Mouse (Mus musculus) left cerebral cortex, adult 9 months (tissue): ENCODE data around the gene Osbpl6.
A peak's percentile ranks its signal among the peaks of the same experiment; 100 is the strongest.

Experiments
- DNase-seq, 2 experiments: peaks; one replicate each; pipeline ENCODE4 v3.0.0; 2022; ENCODE audit warnings: low spot score in 2 of 2

The Osbpl6 gene

DNA sequence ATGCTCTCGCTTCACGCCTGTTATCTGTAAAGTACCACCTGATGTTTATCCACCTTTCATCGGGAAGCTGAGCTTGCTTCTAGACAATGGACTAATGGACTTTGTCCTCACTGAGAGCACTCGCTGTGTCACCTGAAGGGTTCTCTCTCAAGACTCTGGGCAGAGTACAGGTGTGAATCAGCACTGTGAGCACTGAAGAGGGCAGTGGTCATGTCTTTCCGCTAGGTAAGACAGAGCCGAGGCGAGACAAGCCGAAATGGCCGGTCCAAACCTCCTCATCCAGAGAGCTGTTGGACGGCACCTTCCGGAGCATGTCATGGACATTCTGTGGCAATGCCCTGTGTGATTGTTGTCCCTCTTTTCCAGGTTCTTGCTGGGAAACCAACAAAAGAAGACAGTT is 92.6 kb downstream of the Osbpl6 start:
- DNase-seq = no peak

DNA sequence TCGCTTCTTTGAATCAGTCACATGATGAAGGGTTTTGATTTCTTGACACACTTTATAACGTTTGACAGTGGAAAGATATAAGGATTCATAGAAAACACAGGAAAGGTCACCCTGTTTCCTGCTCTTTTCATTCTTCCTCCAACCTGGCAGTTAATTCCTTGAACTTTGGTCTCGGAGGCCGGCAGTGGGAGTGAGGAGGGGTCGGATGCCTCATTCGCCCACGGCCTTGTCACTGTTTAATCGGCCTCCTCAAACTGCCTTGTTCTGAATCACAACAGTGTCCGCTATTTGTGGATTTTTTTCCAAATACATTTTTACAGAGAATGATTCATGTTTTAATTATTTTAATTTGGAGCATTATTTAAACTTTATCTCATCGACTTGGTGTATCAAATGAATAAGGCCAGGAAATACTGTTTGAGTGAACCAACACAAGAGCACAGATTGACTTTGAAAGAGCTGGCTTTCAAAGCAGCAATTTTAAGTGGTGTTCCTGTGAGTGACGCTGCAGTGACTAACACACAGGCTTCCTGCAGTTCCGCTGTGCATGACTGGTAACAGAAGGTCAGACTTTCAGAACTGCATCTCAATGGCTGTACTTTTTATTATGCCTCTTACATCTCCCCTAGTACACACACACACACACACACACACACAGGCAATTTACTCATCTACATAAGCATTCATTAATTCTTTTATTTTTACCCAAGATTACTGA is 98.0 kb downstream of the Osbpl6 start:
- no peak for DNase-seq

GRCm38 (mm10) chr2:76504989-76505388 is 98.7 kb downstream of the Osbpl6 start:
- DNase-seq = no peak

DNA sequence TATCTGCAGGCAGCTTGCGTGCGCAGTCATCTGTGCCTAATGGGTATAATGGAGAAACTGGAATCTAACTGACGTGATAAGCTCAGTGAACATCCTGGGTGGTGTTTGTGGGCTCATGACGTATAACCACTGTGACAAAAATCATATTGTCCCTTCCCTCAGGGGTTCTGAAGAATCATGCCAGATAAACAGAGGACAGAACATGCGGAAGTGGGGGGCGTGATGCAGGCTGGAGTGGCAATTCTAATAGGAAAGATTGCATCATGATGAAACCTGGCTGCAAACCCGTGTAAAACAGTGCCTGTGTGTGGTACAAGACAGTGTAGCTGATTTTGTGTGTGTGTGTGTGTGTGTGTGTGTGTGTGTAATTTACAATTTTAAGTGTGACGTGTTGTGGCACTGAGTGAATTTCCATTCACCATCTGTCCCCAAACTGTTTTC is 105.0 kb downstream of the Osbpl6 start:
- DNase-seq = no peak

GRCm38 (mm10) chr2:76512133-76512532 is 105.8 kb downstream of the Osbpl6 start:
- DNase-seq = no peak

GRCm38 (mm10) chr2:76512888-76513287 is 106.6 kb downstream of the Osbpl6 start:
- DNase-seq = no peak

DNA sequence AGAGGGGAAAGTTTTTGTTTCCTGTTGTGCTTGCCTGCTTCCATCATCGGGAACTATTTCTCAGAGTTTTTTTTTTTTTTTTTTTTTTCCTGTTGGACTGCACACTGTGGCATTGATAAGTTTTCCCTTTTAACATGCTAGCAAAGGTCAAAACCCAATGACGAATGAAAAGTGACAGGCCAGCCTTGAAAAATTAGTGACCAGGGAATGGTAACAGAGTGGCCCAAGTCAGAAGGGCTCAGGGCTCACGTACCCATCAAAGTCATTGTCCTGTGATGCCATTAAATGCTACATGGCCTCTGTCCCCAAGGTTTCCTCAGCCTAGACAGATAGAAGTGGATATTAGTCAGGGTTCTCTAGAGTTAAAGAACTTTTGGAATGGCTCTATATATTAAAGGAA is 107.0 kb downstream of the Osbpl6 start:
- no peak for DNase-seq

GRCm38 (mm10) chr2:76517471-76517870 is 111.2 kb downstream of the Osbpl6 start:
- DNase-seq = no peak

DNA sequence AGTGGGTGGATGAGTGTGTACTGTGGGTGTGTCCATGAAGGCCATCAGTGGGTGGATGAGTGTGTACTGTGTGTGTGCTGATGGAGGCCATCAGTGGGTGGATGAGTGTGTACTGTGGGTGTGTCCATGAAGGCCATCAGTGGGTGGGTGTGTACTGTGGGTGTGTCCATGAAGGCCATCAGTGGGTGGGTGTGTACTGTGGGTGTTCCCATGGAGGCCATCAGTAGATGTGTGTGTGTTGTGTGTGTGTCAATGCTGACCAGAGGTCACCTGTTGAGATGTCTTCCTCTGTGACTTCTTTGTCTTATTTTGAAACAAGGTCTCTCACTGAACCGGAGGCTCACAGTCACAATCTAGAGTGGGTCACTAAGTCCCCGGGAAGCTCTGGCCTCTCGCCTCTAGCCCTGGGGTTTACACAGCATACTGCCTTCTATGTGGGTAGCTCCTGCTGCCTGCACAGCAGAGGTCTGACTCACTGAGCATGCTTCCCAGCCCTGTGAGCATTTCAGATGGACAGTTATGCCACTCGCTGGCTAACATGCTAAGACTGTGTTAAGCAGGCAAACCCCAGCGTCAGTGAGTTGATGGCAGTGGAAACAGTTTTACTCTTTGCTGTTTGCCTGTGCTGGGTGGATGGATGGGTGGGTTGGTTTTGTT is 112.2 kb downstream of the Osbpl6 start:
- DNase-seq = no peak

DNA sequence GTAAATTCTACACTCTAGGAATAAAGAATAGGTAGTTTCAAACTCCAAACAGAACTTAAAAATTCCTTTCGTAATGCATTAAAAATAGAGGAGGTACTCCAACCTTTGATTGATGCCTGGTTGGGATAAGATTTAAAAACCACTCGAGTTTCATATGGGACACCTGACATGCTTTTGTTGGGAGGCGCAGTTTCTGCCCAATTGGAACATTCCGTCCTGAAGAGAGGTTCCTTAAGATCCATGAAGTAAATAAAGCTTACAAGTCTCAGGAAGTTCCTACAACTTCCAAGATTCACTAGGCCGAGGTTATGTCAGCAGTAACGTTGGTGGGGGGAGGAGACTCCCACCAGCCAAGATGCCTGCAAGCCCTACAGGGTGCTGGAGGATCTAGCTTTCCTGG is 115.3 kb downstream of the Osbpl6 start:
- DNase-seq = no peak

- peak in 1 of 2 experiments; percentile 32 for DNase-seq
Measured at GRCm38 (mm10) chr2:76524451-76524850, 118.1 kb downstream of the Osbpl6 start.

DNA sequence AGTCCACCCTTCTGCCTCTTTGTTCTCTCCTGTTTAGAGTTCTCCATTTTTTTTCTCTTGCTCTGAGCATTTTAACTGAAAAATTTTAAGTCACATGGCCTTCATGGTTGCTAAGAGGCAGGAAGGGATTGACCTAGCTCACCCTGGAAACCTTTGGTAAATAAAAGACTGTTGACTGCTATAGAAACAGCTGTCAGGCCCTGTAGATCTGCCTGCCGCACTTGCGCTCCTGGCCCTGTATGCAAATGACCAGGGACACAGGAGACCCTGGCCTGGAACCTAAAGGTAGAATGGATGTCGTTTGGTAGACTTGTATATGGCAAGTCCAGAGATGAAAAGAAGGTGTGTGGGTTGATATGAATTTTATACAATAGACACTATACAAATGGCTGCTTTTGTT is 119.3 kb downstream of the Osbpl6 start:
- DNase-seq = no peak

DNA sequence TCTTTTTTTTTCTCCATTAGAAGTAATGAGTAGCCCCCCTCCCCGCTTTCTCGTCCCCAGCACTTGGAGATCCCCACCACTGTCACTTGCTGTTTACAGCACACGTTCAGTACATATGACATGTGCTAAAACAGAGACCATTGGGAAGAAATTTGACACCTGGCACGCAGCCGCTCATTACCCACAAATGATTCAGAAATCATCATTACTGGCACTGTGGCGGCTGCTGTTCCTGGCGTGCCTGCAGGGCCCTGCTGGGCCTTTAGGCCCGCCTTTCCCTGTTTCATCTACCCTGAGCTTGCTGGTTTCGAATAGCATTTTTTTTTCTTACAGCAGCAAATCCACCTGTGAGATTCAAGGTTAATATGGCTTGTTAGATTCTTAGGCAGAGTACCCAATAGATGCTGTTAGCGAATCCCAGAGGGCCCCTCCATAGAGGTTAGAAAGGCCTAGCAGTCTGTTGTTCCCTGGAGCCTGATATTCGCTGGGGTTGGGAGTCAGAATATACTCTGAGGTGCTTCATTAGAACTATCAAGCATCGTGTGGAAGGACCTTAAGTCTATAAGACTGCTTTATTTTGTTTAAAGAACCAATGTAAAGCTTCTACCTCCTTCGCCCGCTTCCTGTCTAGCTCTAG is 126.3 kb downstream of the Osbpl6 start:
- DNase-seq = no peak

DNA sequence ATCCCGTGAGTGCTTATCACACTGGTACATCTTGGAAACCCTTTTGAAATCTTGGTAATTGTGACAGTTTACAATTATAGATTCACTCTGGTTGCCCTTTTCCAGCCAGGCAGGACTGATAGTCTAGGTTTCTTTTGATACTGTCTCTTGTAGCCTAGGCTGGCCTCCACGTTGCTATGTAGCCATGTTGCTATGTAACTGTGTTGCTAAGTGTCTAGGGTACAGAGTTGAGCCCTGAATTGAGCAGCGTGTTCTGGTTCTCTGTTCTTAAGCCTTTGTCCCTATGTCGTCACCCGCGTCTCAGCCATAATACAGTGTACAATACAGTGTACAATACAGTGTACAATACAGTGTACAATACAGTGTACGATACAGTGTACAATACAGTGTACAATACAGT is 128.6 kb downstream of the Osbpl6 start:
- no peak for DNase-seq

DNA sequence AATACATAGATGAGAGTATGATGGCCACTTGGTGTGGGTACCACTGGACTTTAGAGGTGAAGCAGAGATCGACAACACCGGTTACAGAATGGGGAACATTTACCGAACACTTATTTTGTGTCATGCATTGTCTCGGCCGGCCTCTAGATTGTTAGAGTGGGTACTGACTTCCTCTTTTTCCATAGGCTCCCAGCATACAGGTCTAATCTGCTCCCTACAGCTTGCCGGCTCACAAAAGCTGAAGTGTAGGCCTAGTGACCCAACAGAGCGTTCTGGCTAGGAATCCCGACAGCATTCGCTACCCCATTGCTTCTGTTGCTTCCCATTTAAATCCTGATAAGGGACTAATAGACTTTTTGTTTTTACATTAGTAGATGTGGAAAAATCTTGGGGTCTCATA is 135.6 kb downstream of the Osbpl6 start:
- no peak for DNase-seq

- no peak for DNase-seq
Measured at GRCm38 (mm10) chr2:76542921-76543320, 136.6 kb downstream of the Osbpl6 start.

GRCm38 (mm10) chr2:76545539-76545938 is 139.2 kb downstream of the Osbpl6 start:
- DNase-seq = no peak

DNA sequence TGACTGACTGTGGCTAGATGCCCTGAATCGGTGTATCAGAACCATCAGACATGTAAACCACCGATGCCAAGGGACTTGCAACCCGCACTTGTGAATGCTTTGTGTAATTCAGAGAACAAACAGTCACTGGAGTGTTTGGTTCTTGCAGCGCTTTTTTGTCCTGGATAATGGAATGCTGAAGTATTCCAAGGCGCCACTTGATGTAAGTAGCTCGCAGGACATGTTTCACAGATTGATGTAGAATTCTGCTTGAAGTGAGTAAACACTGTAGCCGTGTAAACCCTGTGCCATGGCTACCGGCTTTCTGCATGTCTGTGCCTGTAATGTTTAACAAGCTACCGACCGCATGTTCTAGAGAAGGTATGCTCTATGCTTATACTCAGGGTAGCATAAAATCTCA is 141.9 kb downstream of the Osbpl6 start:
- no peak for DNase-seq

DNA sequence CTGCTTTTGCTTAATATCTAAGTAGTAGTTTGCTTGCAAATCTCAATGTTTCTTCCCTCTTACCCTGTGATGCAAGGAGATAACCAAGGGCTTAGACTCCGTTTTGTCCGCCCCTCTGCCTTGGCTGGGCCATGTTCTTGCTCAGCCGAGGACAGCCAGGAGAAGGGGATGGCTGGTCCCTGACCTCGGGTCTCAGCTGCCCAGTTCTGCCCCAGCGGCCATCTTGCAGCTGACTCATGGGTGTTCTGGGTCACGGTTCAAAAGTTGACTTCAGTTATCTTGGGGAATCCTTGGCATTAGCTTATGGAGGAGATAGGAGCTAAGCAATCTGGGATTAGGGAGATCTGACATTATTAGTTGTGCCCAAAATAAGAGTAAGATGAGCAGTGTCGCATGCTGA is 142.5 kb downstream of the Osbpl6 start:
- no peak for DNase-seq

- DNase-seq = no peak
Measured at GRCm38 (mm10) chr2:76549316-76549715, 143.0 kb downstream of the Osbpl6 start.

- no peak for DNase-seq
Measured at GRCm38 (mm10) chr2:76555852-76556558, 149.7 kb downstream of the Osbpl6 start.

- no peak for DNase-seq
Measured at GRCm38 (mm10) chr2:76560146-76560545, 153.8 kb downstream of the Osbpl6 start.
